ENCODE assay signal across 8 mouse cellular contexts in the genomic region with DNA sequence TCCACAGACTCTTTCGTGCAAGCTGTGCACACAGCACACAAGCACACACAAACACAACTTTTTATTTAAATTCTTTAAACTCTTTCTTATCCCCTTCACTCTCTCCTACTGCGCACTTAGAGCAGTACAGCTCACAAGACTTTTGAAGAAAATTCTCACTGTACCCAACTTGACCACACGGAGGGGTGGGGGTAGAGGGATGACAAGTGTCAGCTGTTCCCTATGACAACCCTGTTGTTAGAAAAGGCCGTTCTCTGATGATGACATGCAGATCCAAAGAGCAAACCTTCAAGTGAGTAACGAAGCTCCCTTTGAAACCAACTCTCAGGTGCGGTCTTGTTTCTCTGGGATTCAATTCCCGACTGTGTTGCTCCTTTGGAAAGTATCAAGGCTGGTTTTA. TPM values are rescaled to one million over a fixed set of nuclear protein-coding genes. Genes with fewer than 3 reads are reported as not detected.
A peak's percentile ranks its signal among the peaks of the same experiment; 100 is the strongest.
DNase-seq lines count a peak whose midpoint lies in the region; ATAC-seq and TF ChIP-seq lines count a peak whose summit lies in the region.

No protein-coding gene starts in this region.

- no peaks in the 10 kb centered on the region for H3K27me3 ChIP-seq in lung, embryonic 14.5 days (ENCODE audit: insufficient read depth, low read length)
- H3K27me3 ChIP-seq in hindbrain, embryonic 15.5 days, result no peaks in the 10 kb centered on the region
- no peaks in the 10 kb centered on the region for H3K27me3 ChIP-seq in midbrain, embryonic 12.5 days

- H3K9ac ChIP-seq in lung, embryonic 14.5 days, result peak overlapping the region; percentile 68
- H3K9ac ChIP-seq in hindbrain, embryonic 15.5 days, result peak overlapping the region; percentile 52
- H3K9ac ChIP-seq in midbrain, embryonic 12.5 days (replicated peaks), result peak overlapping the region; percentile 69

- WGBS in lung, embryonic 14.5 days, result 30% methylated on average over 7 of the region's 7 CpGs
- WGBS in hindbrain, embryonic 15.5 days, result 51% methylated on average over 7 of the region's 7 CpGs
- 53% methylated on average over 7 of the region's 7 CpGs for WGBS in midbrain, embryonic 12.5 days

- H3K9me3 ChIP-seq in lung, embryonic 14.5 days (ENCODE audit: low read depth, low read length), result no peaks in the 10 kb centered on the region
- no peaks in the 10 kb centered on the region for H3K9me3 ChIP-seq in hindbrain, embryonic 15.5 days
- no peaks in the 10 kb centered on the region for H3K9me3 ChIP-seq in midbrain, embryonic 12.5 days

- ATAC-seq in lung, embryonic 14.5 days (ENCODE audit: insufficient read depth), result peak; percentile 43; the same call in 1 of the 2 replicates
- 0 out of 2 replicates have a peak, but pooled peaks have one; percentile 42 for ATAC-seq in hindbrain, embryonic 15.5 days (ENCODE audit: low FRiP score, low read depth)
- ATAC-seq in midbrain, embryonic 12.5 days (ENCODE audit: low FRiP score, low read depth), result peak; percentile 13; the same call in 1 of the 2 replicates

- H3K4me2 ChIP-seq in lung, embryonic 14.5 days, result peak overlapping the region; percentile 72
- H3K4me2 ChIP-seq in hindbrain, embryonic 15.5 days, result peak overlapping the region; percentile 62
- peak overlapping the region; percentile 56 for H3K4me2 ChIP-seq in midbrain, embryonic 12.5 days (replicated peaks)

- TF ChIP-seq CTCF in lung, embryonic 14.5 days (IDR thresholded peaks at IDR 0.05; ENCODE audit: low read depth), result no peak
- TF ChIP-seq CTCF in brain, embryonic 14.5 days (IDR thresholded peaks at IDR 0.05; ENCODE audit: borderline replicate concordance, extremely low read depth, insufficient read depth, insufficient read length), result peak; percentile 6; the same call in 1 of the 2 replicates

- peak overlapping the region; percentile 69 for H3K4me3 ChIP-seq in lung, embryonic 14.5 days (ENCODE audit: low read depth, low read length)
- H3K4me3 ChIP-seq in hindbrain, embryonic 15.5 days, result peak overlapping the region; percentile 70
- peak overlapping the region; percentile 70 for H3K4me3 ChIP-seq in midbrain, embryonic 12.5 days

- no peaks in the 10 kb centered on the region for H3K4me1 ChIP-seq in lung, embryonic 14.5 days (ENCODE audit: insufficient read depth)
- H3K4me1 ChIP-seq in hindbrain, embryonic 15.5 days (replicated peaks), result peaks cover 16% of the 10 kb centered on the region
- peaks cover 8% of the 10 kb centered on the region for H3K4me1 ChIP-seq in midbrain, embryonic 12.5 days

- no peak for DNase-seq in lung, embryonic 14.5 days
- no peak for DNase-seq in lung, postnatal 25 days (ENCODE audit: low spot score)
- DNase-seq in brain, embryonic 14.5 days (ENCODE audit: low read depth), result no peak
- no peak for DNase-seq in layer of hippocampus, adult 18-20 months (ENCODE audit: low spot score in 2 of 2)
- no peak for DNase-seq in urinary bladder, adult 18-20 months (ENCODE audit: low spot score in 2 of 2)
- DNase-seq in cerebellum, adult 9-11 months, result no peak

- no peak for TF ChIP-seq POLR2A in brain, embryonic 14.5 days (IDR thresholded peaks at IDR 0.05; ENCODE audit: borderline replicate concordance, extremely low read depth, insufficient read depth, insufficient read length, poor library complexity, severe bottlenecking)

- no peak overlapping the region for H3K27ac ChIP-seq in lung, embryonic 14.5 days (ENCODE audit: low read depth)
- 0 out of 2 replicates have a peak overlapping the region, but pooled peaks have one; percentile 87 for H3K27ac ChIP-seq in hindbrain, embryonic 15.5 days (replicated peaks)
- H3K27ac ChIP-seq in midbrain, embryonic 12.5 days (replicated peaks), result no peak overlapping the region

- no peaks in the 10 kb centered on the region for H3K36me3 ChIP-seq in lung, embryonic 14.5 days (ENCODE audit: insufficient read depth)
- no peaks in the 10 kb centered on the region for H3K36me3 ChIP-seq in hindbrain, embryonic 15.5 days
- no peaks in the 10 kb centered on the region for H3K36me3 ChIP-seq in midbrain, embryonic 12.5 days

RNA-seq across cellular contexts. Expression of a gene that starts 0.7 kb away (rescaled TPM):
- polyA plus RNA-seq in lung, embryonic 14.5 days (2014; fragmentation: Nextera tagmentation; extraction: Ambion mirVana), result 61.1 and 61.3 TPM in 2 replicates
- polyA plus RNA-seq in brain, embryonic 14.5 days (2012; rRNA removed), result 73.9 and 77.3 TPM in 2 replicates
- 108 TPM in 2 replicates for polyA plus RNA-seq in hindbrain, embryonic 15.5 days (2015; fragmentation: Nextera tagmentation; extraction: Ambion mirVana)
- polyA plus RNA-seq in midbrain, embryonic 12.5 days (2016; fragmentation: Nextera tagmentation; extraction: Ambion mirVana), result 97.4 and 102 TPM in 2 replicates
- 10 to 100 TPM; 30.7 to 36.7 TPM for total RNA-seq in layer of hippocampus, adult 18-20 months (2021)

RNA-seq across cellular contexts. Expression of a gene that starts 26.8 kb away (rescaled TPM):
- polyA plus RNA-seq in lung, embryonic 14.5 days (2014; fragmentation: Nextera tagmentation; extraction: Ambion mirVana), result 6.6 and 7.8 TPM in 2 replicates
- 13.0 and 13.2 TPM in 2 replicates for polyA plus RNA-seq in brain, embryonic 14.5 days (2012; rRNA removed)
- polyA plus RNA-seq in hindbrain, embryonic 15.5 days (2015; fragmentation: Nextera tagmentation; extraction: Ambion mirVana), result 17.2 and 26.3 TPM in 2 replicates
- 21.9 and 29.2 TPM in 2 replicates for polyA plus RNA-seq in midbrain, embryonic 12.5 days (2016; fragmentation: Nextera tagmentation; extraction: Ambion mirVana)
- 10 to 100 TPM; 25.1 to 27.9 TPM for total RNA-seq in layer of hippocampus, adult 18-20 months (2021)

RNA-seq across cellular contexts. Expression of a gene that starts 27.1 kb away (rescaled TPM):
- polyA plus RNA-seq in lung, embryonic 14.5 days (2014; fragmentation: Nextera tagmentation; extraction: Ambion mirVana), result 0.17 and 0.26 TPM in 2 replicates
- polyA plus RNA-seq in brain, embryonic 14.5 days (2012; rRNA removed), result 0.26 and 0.37 TPM in 2 replicates
- 0.47 and 0.60 TPM in 2 replicates for polyA plus RNA-seq in hindbrain, embryonic 15.5 days (2015; fragmentation: Nextera tagmentation; extraction: Ambion mirVana)
- polyA plus RNA-seq in midbrain, embryonic 12.5 days (2016; fragmentation: Nextera tagmentation; extraction: Ambion mirVana), result 0.17 and 0.48 TPM in 2 replicates
- 1 to 10 TPM; 4.0 to 4.1 TPM for total RNA-seq in layer of hippocampus, adult 18-20 months (2021)

RNA-seq across cellular contexts. Expression of a gene that starts 33.3 kb away (rescaled TPM):
- not detected in 2 replicates for polyA plus RNA-seq in lung, embryonic 14.5 days (2014; fragmentation: Nextera tagmentation; extraction: Ambion mirVana)
- not detected in 2 replicates for polyA plus RNA-seq in brain, embryonic 14.5 days (2012; rRNA removed)
- 0.17 TPM in 1 of 2 replicates, not detected in the other for polyA plus RNA-seq in hindbrain, embryonic 15.5 days (2015; fragmentation: Nextera tagmentation; extraction: Ambion mirVana)
- 0.48 and 0.93 TPM in 2 replicates for polyA plus RNA-seq in midbrain, embryonic 12.5 days (2016; fragmentation: Nextera tagmentation; extraction: Ambion mirVana)
- not detected for total RNA-seq in layer of hippocampus, adult 18-20 months (2021)

RNA-seq across cellular contexts. Expression of a gene that starts 33.5 kb away (rescaled TPM):
- polyA plus RNA-seq in lung, embryonic 14.5 days (2014; fragmentation: Nextera tagmentation; extraction: Ambion mirVana), result 0.11 and 0.26 TPM in 2 replicates
- polyA plus RNA-seq in brain, embryonic 14.5 days (2012; rRNA removed), result 0.38 and 0.51 TPM in 2 replicates
- 0.51 and 0.52 TPM in 2 replicates for polyA plus RNA-seq in hindbrain, embryonic 15.5 days (2015; fragmentation: Nextera tagmentation; extraction: Ambion mirVana)
- polyA plus RNA-seq in midbrain, embryonic 12.5 days (2016; fragmentation: Nextera tagmentation; extraction: Ambion mirVana), result 0.37 and 0.63 TPM in 2 replicates
- under 1 TPM in 1 of 2 experiments, not detected in 1; 0.25 TPM for total RNA-seq in layer of hippocampus, adult 18-20 months (2021)
